Mouse (Mus musculus) E14TG2a.4 (cell line): ENCODE data around the gene Gab2.
A peak's percentile ranks its signal among the peaks of the same experiment; 100 is the strongest.

Experiments
- H3K27me3 ChIP-seq: 2 replicates; pipeline ENCODE4 v1.6.1; 2014; ENCODE audit warnings: low read length, control low read depth; ENCODE audit not compliant: insufficient read depth
- H3K36me3 ChIP-seq: 2 replicates; pipeline ENCODE4 v1.6.1; 2014; ENCODE audit warnings: low read length, control low read depth; ENCODE audit not compliant: insufficient read depth
- H3K4me1 ChIP-seq: replicated peaks from 2 replicates; pipeline ENCODE4 v1.6.1; 2014; ENCODE audit warnings: low read depth, low read length, control low read depth
- H3K4me3 ChIP-seq: replicated peaks from 2 replicates; pipeline ENCODE4 v1.5.1; 2014; ENCODE audit warnings: mild to moderate bottlenecking, low read length
- H3K9me3 ChIP-seq: 2 replicates; pipeline ENCODE4 v1.6.1; 2014; ENCODE audit warnings: low read length, control low read depth
- CTCF ChIP-seq: conservative IDR thresholded peaks from 2 replicates; pipeline ENCODE4 v1.5.1; 2014; ENCODE audit warnings: low read length
- NANOG ChIP-seq: IDR thresholded peaks from 2 replicates; pipeline ENCODE4 v1.6.1; 2014; ENCODE audit warnings: borderline replicate concordance, low read length, mixed read lengths
- POU5F1 ChIP-seq: IDR thresholded peaks from 2 replicates; pipeline ENCODE4 v1.6.1; 2014; ENCODE audit warnings: low read length, borderline replicate concordance

Gab2 gene

DNA sequence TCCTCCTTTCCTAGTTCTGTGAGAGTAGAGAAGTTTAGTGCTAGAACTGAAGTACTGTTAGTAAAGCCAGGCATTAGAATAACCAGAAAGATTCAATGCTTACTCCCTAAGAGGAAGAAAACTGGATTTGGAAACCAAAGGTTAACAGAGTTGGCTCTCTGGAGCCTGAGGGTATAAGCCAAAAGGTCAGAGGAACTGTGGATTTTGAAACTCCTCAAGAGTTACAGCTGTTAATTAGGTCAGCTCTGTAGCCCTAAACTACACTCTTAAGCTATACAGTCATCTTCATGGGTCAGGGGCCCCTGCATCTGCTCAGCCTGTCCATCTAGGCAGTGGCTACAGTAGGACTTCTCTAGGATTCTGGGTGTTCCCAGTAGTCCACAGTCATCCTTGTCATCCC, 4.4 kb upstream of the Gab2 start:
- no peak overlapping the region for H3K4me3 ChIP-seq

DNA sequence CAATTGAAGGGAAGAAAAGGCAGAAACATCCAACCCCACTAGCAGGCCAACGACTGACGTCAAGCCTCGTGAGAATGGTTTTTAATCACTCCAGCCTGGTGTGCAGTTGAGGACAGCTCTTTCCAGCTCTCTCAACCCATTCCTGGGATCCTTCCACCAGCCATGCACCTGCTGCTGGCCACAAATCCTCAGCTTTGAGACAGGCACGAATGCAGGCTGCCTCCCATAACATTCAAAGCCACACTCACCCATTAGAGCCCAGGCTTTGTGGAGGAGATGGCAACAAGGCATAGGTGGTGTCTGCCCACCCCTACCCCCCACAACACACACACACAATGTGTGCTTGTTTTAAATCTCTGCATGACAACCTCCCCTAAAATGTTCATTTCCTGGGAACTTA, 2.7 kb upstream of the Gab2 start:
- Histone ChIP-seq H3K4me1 (peaks cover 12% of the 10 kb centered on the region), H3K27me3 (peaks cover 36% of the 10 kb centered on the region), H3K4me3 (no peak overlapping the region), H3K36me3 (no peaks in the 10 kb centered on the region), H3K9me3 (no peaks in the 10 kb centered on the region)
- TF ChIP-seq POU5F1 (no peak), CTCF (no peak)

More for the DNA sequence above, 4.4 kb upstream of the Gab2 start:
- peaks cover 5% of the 10 kb centered on the region; the same call in 1 of the 2 replicates for H3K4me1 ChIP-seq
- no peaks in the 10 kb centered on the region for H3K36me3 ChIP-seq
- peaks cover 19% of the 10 kb centered on the region for H3K27me3 ChIP-seq
- H3K9me3 ChIP-seq, result no peaks in the 10 kb centered on the region
- TF ChIP-seq POU5F1, result no peak
- no peak for TF ChIP-seq NANOG
- no peak for TF ChIP-seq CTCF

DNA sequence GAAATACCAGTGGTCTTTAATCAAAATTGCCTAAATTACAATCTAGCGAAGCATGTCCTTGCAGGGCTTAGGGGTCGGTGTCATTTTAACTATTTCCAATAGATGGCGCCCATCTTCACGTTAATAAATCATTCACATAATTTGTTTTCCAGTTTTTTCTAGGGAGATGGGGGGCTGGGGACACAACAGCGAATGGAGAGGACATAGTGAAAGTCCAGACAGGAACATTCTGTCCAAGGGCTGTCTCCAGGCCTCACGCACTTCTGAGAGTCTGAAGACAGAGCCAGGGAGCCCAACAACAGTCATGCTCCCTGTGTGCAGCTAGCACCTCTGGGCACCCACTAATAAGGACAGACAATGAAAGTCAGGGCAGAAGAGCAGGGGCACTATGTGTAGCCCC, 2.2 kb upstream of the Gab2 start:
- no peaks in the 10 kb centered on the region for H3K9me3 ChIP-seq
- H3K36me3 ChIP-seq, result no peaks in the 10 kb centered on the region
- peaks cover 41% of the 10 kb centered on the region for H3K27me3 ChIP-seq
- TF ChIP-seq CTCF (peak; percentile 88), NANOG (no peak)
- H3K4me3 ChIP-seq, result no peak overlapping the region
- peaks cover 12% of the 10 kb centered on the region for H3K4me1 ChIP-seq

DNA sequence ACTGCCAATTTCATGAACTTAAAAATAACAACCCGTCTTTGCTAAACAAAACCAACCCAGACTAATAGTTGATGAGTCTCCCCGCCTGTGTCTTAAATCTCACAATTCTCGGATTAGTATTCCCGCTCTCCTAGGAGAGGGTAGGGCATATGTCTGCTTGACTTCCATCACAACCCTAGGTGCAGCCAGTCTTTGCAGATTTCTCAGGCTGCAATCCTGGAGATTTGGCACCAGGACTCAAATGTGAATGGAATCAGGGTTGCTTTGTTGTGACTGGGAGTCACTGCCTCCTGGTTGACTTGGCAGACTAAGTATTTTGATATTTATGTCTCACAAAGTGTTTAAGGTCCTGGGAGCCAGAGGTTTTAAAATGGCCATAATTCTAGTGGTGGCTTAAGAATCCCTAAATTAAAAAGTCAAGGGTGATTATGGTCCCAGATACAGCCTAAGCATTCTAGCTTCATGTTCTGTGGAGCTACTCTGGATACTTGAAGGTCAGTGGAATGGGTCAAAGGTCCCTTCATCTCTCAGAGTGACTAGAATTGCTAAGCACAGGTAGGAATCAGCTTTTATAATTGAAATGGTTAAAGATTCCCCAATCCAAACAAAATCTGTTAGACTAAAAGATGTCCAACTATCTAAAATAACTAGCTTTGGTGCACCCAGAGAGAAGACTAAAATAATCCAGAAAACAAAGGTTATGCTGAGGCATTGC, 1.6 kb upstream of the Gab2 start:
- peaks cover 12% of the 10 kb centered on the region for H3K4me1 ChIP-seq
- peaks cover 43% of the 10 kb centered on the region for H3K27me3 ChIP-seq
- no peak overlapping the region for H3K4me3 ChIP-seq
- H3K36me3 ChIP-seq, result no peaks in the 10 kb centered on the region
- H3K9me3 ChIP-seq, result no peaks in the 10 kb centered on the region
- TF ChIP-seq CTCF (no peak), POU5F1 (no peak), NANOG (no peak)

DNA sequence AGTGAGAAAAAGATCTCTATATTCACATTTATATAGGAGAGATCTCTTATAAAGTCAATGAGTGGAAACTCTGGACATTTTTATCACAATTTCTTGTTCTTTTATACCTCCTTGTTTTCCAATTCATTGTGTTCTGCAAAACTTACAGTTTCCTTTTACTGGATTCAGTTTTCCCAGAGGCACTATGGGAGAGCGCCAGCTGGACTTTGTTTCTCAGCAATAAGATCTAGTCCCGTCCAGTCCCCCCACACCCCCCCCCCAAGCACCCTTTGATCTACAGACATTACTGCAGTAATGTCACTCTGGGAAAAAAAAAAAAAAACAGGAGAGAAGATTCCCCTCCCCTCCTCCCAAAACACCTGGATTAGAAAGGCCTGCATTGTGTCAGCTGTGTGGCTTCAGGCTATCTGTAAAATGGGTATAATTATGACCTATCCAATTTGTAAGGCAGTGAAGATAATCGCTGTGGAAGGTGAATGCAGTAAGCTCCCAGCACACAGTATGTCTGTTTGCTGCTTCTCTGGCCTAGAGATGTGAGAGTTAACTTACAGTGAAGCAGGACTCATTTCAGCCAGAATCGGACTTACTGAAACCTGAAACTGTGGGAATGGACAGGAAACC, 655 bp upstream of the Gab2 start:
- no peaks in the 10 kb centered on the region for H3K9me3 ChIP-seq
- H3K27me3 ChIP-seq, result peaks cover 43% of the 10 kb centered on the region
- TF ChIP-seq NANOG, result no peak
- no peak for TF ChIP-seq CTCF
- no peak for TF ChIP-seq POU5F1
- H3K36me3 ChIP-seq, result no peaks in the 10 kb centered on the region
- H3K4me1 ChIP-seq, result peaks cover 12% of the 10 kb centered on the region
- H3K4me3 ChIP-seq, result peak overlapping the region; percentile 85

DNA sequence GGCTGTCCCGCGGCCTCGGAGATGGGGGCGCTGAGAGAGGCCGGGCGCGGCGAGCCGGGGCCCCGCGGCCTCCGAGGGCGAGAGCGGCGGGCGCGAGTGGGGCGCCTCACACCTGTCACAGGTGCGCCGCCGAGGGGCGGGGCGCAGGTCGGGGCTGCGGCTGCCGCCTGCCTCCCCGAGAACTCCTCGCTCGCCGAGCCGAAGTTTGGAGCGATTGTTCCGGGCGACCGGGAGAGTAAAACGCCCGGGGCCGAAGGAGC, 503 bp downstream of the Gab2 start:
- Histone ChIP-seq H3K36me3 (no peaks in the 10 kb centered on the region), H3K4me1 (peaks cover 12% of the 10 kb centered on the region), H3K27me3 (peaks cover 43% of the 10 kb centered on the region), H3K9me3 (no peaks in the 10 kb centered on the region), H3K4me3 (peak overlapping the region; percentile 85)
- TF ChIP-seq CTCF, result no peak
- TF ChIP-seq NANOG, result no peak
- TF ChIP-seq POU5F1, result no peak

DNA sequence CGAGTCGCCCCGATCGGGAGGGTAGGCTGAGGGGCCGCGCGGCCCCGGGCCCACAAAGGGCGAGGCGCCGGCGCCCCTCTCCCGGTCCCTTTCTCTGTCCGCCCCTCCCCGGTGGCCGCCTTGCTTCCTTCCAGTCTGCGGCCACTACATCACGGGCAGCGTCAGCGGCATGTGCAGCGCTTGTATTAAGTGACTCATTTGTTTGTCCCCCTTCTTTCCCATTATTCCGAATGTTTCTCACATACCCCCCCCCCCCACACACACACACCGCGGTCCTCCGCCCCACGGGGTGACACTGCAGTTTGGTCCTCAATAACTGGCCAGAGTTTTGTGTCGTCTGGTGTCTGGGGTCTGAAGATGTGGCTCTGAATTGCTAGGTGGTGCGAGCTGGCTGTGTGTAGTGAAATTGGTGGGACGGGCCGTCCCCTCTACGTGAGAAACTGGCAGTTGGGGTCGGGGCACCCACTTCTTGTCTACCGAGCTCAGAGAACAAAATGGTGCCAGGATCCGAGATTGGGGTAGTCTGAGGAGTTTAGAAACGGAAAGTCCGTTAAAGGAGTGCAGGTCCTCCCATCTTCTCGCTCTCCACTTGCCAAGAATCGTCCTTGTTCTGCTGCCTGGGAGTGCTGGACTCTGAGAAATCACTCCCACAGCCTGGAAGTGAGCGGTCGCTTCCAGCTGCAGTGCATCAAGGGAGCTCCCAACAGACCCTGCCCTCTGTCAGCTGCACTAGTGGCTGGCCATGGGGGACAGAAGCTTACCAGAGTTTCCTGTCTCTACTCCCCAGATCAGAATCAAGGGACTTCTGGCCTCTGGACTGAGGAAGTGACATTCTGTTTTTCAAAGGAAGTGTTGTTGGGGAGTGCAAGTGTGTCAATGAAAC, 1.1 kb downstream of the Gab2 start:
- peaks cover 12% of the 10 kb centered on the region for H3K4me1 ChIP-seq
- H3K36me3 ChIP-seq, result no peaks in the 10 kb centered on the region
- H3K27me3 ChIP-seq, result peaks cover 43% of the 10 kb centered on the region
- peak overlapping the region; percentile 85 for H3K4me3 ChIP-seq
- TF ChIP-seq CTCF, result no peak
- no peak for TF ChIP-seq POU5F1
- TF ChIP-seq NANOG, result no peak
- H3K9me3 ChIP-seq, result no peaks in the 10 kb centered on the region

DNA sequence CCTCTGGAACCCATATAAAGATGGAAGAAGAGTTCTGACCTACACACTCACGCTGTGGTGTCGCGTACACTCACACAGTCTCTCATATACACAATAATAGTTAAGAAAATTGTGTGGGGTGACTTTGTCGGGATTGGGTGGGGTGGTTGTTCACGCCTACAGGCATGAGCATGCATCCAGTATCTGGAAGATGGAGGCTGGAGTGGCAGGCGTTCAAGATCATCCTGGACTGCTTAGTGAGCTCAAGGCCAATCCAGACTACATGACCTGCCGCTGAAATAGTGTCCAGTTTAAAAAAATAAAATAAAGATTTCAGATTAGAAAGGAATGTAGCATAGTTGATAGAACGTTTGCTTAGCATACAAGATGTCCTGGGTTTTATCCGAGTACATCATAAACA, 2.2 kb downstream of the Gab2 start:
- no peak for TF ChIP-seq CTCF
- no peak for TF ChIP-seq POU5F1
- TF ChIP-seq NANOG, result no peak
- Histone ChIP-seq H3K4me1 (peaks cover 12% of the 10 kb centered on the region), H3K36me3 (no peaks in the 10 kb centered on the region), H3K27me3 (peaks cover 43% of the 10 kb centered on the region), H3K9me3 (no peaks in the 10 kb centered on the region), H3K4me3 (no peak overlapping the region)
